Mouse (Mus musculus): Measurements from ENCODE around the gene Xirp2. TPM values are rescaled to one million over a fixed set of nuclear protein-coding genes. Genes with fewer than 3 reads are reported as not detected.

Gene Xirp2
- not detected for polyA plus RNA-seq (2017; shearing (Covaris generic))

DNA sequence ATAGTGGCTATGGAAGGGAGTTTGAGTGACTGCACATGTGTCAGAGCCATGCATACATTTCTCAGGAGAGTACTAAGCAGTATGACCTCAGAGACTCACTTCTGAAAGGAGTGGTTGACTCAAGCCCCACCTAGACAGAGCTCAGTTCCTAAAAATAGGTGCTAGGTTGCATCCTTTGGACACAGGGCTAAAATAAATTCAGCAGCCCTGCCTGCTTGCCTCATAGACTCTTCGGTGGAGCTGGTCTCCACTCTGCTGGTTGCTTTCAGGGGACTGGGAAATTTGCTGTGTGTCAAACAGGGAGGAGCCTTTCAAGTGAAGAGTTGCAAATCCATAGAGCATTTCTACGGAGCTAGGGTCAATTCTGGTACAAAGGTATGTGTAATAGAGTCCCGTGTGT, at the start of gene Xirp2:
Xirp2 (plus strand) TSS at position 223 of the 400 bp plus-strand sequence.

DNA sequence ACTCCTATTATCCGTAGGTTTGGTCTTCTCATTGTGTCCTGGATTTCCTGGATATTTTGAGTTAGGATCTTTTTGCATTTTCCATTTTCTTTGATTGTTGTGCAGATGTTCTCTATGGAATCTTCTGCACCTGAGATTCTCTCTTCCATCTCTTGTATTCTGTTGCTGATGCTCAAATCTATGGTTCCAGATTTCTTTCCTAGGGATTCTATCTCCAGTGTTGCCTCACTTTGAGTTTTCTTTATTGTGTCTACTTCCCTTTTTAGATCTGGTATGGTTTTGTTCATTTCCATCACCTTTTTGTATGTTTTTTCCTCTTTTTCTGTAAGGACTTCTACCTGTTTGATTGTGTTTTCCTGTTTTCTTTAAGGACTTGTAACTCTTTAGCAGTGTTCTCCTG, 32.4 kb upstream of the Xirp2 start, which contains the start of gene Gm21830:
Gm21830 (plus strand) TSS at position 301 of the 400 bp plus-strand sequence.

DNA sequence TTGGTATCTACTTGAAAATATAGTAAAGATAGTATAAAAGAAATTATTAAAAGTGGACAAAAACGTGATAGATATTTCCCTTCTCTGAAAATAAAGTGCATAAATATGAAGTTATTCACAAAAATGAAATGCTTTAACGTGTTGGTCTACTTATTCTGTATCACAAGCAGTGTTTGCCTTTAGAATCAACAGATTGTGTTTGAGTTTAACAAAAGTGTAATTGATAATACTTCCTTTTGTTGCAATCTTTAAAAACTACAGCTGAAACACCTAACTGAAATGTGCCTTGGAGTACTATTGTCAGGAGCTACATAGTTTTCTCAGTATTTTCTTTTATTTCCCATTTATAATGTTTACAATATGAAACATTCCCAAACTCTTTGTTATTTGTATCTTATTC, 12.7 kb upstream of the Xirp2 start, which contains the start of gene Gm26727:
Gm26727 (minus strand) TSS at position 101 of the 400 bp plus-strand sequence.

DNA sequence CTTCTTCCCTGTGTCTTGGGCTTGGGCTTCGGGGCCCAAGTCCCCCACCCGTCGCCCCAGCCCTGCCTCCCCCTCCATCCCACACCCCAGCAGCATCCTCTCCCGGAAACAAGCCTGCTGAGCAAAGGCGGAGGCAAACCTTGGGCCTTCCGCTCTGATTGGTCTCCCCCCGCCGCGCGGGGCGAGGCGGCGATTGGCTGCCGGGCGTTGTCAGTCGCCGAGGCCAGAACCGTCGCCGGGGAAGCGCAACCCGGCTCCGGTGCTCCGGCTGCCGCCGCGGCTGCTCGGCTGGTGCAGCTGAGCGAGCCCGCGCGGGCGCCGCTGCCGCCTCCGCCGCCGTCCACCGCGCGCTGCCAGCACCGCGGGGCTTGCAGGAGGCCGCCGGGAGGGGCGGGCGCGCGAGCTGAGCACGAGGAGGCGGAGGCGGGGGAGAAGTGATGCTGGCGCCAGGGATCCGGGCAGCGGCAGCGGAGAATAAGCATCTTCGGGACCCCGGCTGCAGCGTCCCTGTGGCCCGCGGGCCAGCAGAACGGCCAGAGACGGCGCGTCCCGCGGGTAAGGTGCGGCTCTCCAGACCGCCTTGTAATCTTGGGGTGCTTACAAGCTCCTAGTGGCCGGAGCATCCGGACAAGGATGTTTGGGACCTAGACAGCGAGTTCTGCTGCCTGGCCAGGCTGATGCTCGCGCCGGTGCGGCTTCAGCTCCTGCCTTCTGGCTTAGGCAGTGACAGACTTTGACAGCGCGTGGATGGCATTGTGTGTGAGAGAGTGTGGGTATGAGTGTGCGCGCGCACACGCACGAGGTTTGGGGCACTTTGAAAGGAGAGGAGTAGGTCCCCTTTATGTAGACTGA, 119.9 kb downstream of the Xirp2 start, which contains the start of gene B3galt1:
B3galt1 (plus strand) TSS at position 392 of the 852 bp plus-strand sequence.

Other genes starting within 250 kb of the Xirp2 start
- not detected for gene Gm21830, start 32.3 kb upstream of the Xirp2 start, polyA plus RNA-seq (2017; shearing (Covaris generic))
- not detected for gene Gm26727, start 12.8 kb upstream of the Xirp2 start, polyA plus RNA-seq (2017; shearing (Covaris generic))
- gene B3galt1, start 119.9 kb downstream of the Xirp2 start, polyA plus RNA-seq (2017; shearing (Covaris generic)) = 0.22 TPM